7 mouse cellular contexts compared by ENCODE assay signal in the genomic region with DNA sequence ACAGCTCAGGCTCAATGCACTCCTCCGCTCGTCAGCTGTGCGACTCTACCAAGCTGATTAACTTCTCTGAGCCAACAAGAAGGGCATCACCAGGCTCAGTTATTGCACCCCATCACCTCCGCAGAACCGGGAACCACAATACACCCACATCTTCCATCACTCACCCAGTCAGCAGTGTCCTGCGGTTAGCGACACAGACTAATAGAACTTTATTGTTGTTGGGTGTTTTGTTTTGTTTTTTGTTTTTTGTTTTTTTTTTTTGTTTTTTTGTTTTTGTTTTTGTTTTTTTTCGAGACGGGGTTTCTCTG. TPM values are rescaled to one million over a fixed set of nuclear protein-coding genes. Genes with fewer than 3 reads are reported as not detected.
DNase-seq lines count a peak whose midpoint lies in the region; ATAC-seq and TF ChIP-seq lines count a peak whose summit lies in the region.

A gene (minus strand): TSS at position 234 of the 308 bp plus-strand sequence.

- TF ChIP-seq CTCF in lung, postnatal 0 days (IDR thresholded peaks at IDR 0.05), result no peak
- TF ChIP-seq CTCF in midbrain, postnatal 0 days (IDR thresholded peaks at IDR 0.05), result no peak

- no peaks in the 10 kb centered on the region for H3K9me3 ChIP-seq in lung, postnatal 0 days (ENCODE audit: low read length)
- H3K9me3 ChIP-seq in forebrain, embryonic 12.5 days, result no peaks in the 10 kb centered on the region
- H3K9me3 ChIP-seq in midbrain, postnatal 0 days (ENCODE audit: low read length), result no peaks in the 10 kb centered on the region

- H3K9ac ChIP-seq in lung, postnatal 0 days (replicated peaks; ENCODE audit: low read depth), result no peak within 1 kb of the TSS
- H3K9ac ChIP-seq in forebrain, embryonic 12.5 days, result peak within 1 kb of the TSS; percentile 72
- H3K9ac ChIP-seq in midbrain, postnatal 0 days (replicated peaks; ENCODE audit: low read length, poor library complexity, severe bottlenecking), result peak within 1 kb of the TSS; percentile 79

- WGBS in lung, postnatal 0 days, result 37% methylated on average over 9 of the region's 9 CpGs
- 41% methylated on average over 9 of the region's 9 CpGs for WGBS in forebrain, embryonic 12.5 days
- WGBS in midbrain, postnatal 0 days, result 34% methylated on average over 9 of the region's 9 CpGs

- H3K27ac ChIP-seq in lung, postnatal 0 days (ENCODE audit: low read length), result no peak within 1 kb of the TSS
- H3K27ac ChIP-seq in forebrain, embryonic 12.5 days, result no peak within 1 kb of the TSS
- H3K27ac ChIP-seq in midbrain, postnatal 0 days (ENCODE audit: low read depth, low read length), result peak within 1 kb of the TSS; percentile 78

- H3K4me2 ChIP-seq in lung, postnatal 0 days (replicated peaks; ENCODE audit: low read depth, low read length), result peak within 1 kb of the TSS; percentile 58
- H3K4me2 ChIP-seq in forebrain, embryonic 12.5 days, result peak within 1 kb of the TSS; percentile 100
- H3K4me2 ChIP-seq in midbrain, postnatal 0 days (ENCODE audit: low read depth, low read length, poor library complexity, severe bottlenecking), result peak within 1 kb of the TSS; percentile 97

- H3K27me3 ChIP-seq in lung, postnatal 0 days (replicated peaks; ENCODE audit: insufficient read depth, low read length), result peaks cover 19% of the 10 kb centered on the region
- H3K27me3 ChIP-seq in forebrain, embryonic 12.5 days, result peaks cover 50% of the 10 kb centered on the region
- 0 out of 2 replicates have a peak, but pooled peaks cover 4% of the 10 kb centered on the region for H3K27me3 ChIP-seq in midbrain, postnatal 0 days (ENCODE audit: insufficient read depth, low read length)

- TF ChIP-seq EP300 in lung, postnatal 0 days (IDR thresholded peaks at IDR 0.05), result no peak

- peaks cover 10% of the 10 kb centered on the region; the same call in 1 of the 2 replicates for H3K4me1 ChIP-seq in lung, postnatal 0 days (ENCODE audit: insufficient read depth, low read depth, low read length)
- H3K4me1 ChIP-seq in forebrain, embryonic 12.5 days, result peaks cover 20% of the 10 kb centered on the region
- H3K4me1 ChIP-seq in midbrain, postnatal 0 days (ENCODE audit: insufficient read depth, low read length), result peaks cover 3% of the 10 kb centered on the region; the same call in 1 of the 2 replicates

- no peak for DNase-seq in lung, postnatal 0 days (ENCODE audit: low spot score)
- no peak for DNase-seq in lung, adult 18-20 months
- DNase-seq in layer of hippocampus, postnatal 36 days, result no peak
- DNase-seq in midbrain, postnatal 0 days (ENCODE audit: low spot score), result no peak
- no peak for DNase-seq in adrenal gland, adult 2 months
- no peak for DNase-seq in urinary bladder, postnatal 10 days (ENCODE audit: low spot score)

- H3K4me3 ChIP-seq in lung, postnatal 0 days (ENCODE audit: low read depth, low read length), result peak within 1 kb of the TSS; percentile 32
- H3K4me3 ChIP-seq in forebrain, embryonic 12.5 days (replicated peaks), result peak within 1 kb of the TSS; percentile 60
- H3K4me3 ChIP-seq in midbrain, postnatal 0 days (ENCODE audit: low read depth, low read length), result peak within 1 kb of the TSS; percentile 71

- no peak for ATAC-seq in lung, postnatal 0 days
- ATAC-seq in forebrain, embryonic 12.5 days (ENCODE audit: low FRiP score), result no peak; the same call in none of the 2 replicates
- ATAC-seq in midbrain, postnatal 0 days (ENCODE audit: low FRiP score), result no peak

- no peaks in the 10 kb centered on the region for H3K36me3 ChIP-seq in lung, postnatal 0 days (ENCODE audit: insufficient read depth, low read length)
- H3K36me3 ChIP-seq in forebrain, embryonic 12.5 days (replicated peaks), result no peaks in the 10 kb centered on the region
- no peaks in the 10 kb centered on the region for H3K36me3 ChIP-seq in midbrain, postnatal 0 days (ENCODE audit: insufficient read depth, low read length)

RNA-seq across cellular contexts. Expression of the gene that starts here (rescaled TPM):
- 0.10 and 0.11 TPM in 2 replicates for polyA plus RNA-seq in lung, postnatal 0 days (2015; fragmentation: Nextera tagmentation; extraction: Ambion mirVana)
- 0.22 and 0.38 TPM in 2 replicates for polyA plus RNA-seq in forebrain, embryonic 12.5 days (2016; fragmentation: Nextera tagmentation; extraction: Ambion mirVana)
- total RNA-seq in layer of hippocampus, postnatal 36 days (2021), result 100 to 1,000 TPM in 1 of 2 experiments, 10 to 100 TPM in 1; 96.3 to 105 TPM
- total RNA-seq in midbrain, postnatal 0 days (2014; rRNA removed), result 24.3 and 25.9 TPM in 2 replicates
- polyA plus RNA-seq in midbrain, postnatal 0 days (2015; fragmentation: Nextera tagmentation; extraction: Ambion mirVana), result 13.6 and 14.6 TPM in 2 replicates
- under 1 TPM; 0.26 to 0.48 TPM for total RNA-seq in adrenal gland, adult 2 months (2021)
- polyA plus RNA-seq in adrenal gland, adult 2 months (2012; rRNA removed), result 0.03 and 0.19 TPM in 2 replicates

Comparison
In these comparisons a context has a peak if more than half of its experiments do, and no peak if none do; other contexts are left out.
1. RNA of the gene that starts here (total RNA-seq): 96.3 to 105 TPM in layer of hippocampus, postnatal 36 days and 24.3 to 25.9 TPM in midbrain, postnatal 0 days; 0.26 to 0.48 TPM in adrenal gland, adult 2 months; every median in the first group is over 10 times any median in the second.
2. RNA of the gene that starts here (polyA plus RNA-seq): 13.6 to 14.6 TPM in midbrain, postnatal 0 days; 0.22 to 0.38 TPM in forebrain, embryonic 12.5 days, 0.10 to 0.11 TPM in lung, postnatal 0 days and 0.03 to 0.19 TPM in adrenal gland, adult 2 months; every median in the first group is over 10 times any median in the second.
3. Peak in every context shown above with its lines, with median percentiles within 50 percentile points of each other: H3K4me2 ChIP-seq and H3K4me3 ChIP-seq.